Mouse (Mus musculus) urinary bladder, postnatal 10 days (tissue): ENCODE data around the gene Zfp867.

ENCODE experiments used
- DNase-seq: peaks from one replicate; pipeline ENCODE4 v3.0.0; 2022; ENCODE audit warnings: low spot score

Gene Zfp867

DNA sequence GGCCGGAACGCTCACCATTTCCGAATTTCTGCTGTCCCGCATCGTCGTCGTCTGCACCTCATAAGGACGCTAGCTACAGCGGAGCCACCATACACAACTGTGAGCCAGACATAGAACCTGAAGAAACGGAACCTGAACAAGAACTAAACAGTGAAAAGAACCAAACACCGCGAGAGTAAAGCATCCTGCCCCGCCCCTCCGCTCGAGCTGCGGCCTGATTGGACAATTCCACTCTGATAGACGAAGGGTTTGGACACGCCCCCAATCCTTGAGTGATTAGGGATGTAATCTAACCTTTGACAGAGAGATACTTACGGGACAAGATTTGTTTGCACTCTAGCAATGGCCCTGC lies at the start of gene Zfp867:
Zfp867 (minus strand) TSS at position 149 of the 352 bp plus-strand sequence.
- DNase-seq = peak; percentile 52

DNA sequence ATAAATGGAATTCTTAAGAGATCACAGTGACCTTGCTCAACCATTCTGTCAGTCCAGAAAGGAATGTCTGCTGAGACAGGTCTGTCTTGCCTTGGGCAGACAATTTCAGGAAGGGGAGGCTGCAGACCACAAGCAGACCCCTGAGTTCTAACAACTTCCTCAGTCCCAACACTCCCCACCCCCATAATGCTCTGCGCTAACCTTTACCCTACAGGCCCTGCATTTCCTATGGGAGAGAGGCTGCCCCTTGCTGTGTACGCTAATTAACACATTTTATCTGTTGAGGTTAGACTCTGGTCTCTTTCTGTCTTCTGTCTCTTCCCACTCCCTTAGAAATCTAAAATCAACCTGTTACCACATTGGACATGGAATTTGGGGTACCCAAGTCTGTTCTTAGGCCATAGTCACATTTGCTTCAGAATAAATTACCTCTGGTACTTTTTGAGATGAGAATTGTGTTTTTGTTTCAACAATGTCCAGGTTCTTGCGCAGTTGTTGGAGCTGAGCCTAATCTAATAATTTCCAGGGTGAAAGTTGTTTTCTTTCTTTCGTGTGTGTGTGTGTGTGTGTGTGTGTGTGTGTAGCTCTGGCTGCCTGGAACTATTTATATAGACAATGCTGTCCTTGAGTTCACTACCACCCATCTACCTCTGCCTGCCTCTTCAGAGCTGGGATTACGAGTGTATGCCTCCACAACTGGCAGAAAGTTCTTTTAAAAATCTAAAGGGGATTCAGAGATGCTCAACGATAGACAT lies 47.6 kb upstream of the Zfp867 start:
- no peak for DNase-seq

DNA sequence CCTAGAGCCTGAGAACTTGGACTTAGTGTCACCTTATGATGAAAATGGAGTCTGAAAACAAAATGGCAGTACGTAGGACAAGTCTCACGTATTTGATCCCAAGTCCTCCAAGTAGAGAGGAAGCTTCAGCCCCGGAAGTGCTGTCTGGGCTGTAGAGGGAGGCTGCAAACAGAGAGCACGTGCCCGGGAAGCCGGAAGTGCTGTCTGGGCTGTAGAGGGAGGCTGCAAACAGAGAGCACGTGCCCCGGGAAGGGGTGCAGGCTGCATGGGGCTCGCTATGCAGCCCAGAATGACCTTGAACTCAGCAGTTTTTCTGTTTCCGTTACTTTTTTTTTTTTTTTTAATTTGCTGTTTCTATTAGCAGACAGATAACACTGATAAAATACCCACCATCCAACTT lies 46.0 kb upstream of the Zfp867 start:
- no peak for DNase-seq

DNA sequence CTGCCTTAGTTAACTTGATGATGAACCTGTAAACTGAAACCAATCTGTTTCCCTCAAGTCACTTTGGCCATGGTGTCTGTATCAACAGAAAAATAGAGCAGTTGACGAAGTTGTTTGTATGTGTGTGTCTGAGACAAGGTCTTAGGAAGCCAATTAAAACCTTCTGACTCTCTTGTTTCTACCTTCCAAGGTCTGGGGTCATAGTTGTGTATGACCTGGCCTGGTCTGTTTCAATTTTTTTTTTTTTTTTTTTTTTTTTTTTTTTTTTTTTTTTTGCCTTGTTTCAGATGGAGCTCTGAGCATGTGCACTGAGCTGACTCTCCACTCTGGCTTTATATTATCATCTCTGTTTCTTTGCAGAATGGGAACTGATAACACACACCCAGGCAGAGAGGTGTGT lies 45.2 kb upstream of the Zfp867 start:
- DNase-seq = no peak

DNA sequence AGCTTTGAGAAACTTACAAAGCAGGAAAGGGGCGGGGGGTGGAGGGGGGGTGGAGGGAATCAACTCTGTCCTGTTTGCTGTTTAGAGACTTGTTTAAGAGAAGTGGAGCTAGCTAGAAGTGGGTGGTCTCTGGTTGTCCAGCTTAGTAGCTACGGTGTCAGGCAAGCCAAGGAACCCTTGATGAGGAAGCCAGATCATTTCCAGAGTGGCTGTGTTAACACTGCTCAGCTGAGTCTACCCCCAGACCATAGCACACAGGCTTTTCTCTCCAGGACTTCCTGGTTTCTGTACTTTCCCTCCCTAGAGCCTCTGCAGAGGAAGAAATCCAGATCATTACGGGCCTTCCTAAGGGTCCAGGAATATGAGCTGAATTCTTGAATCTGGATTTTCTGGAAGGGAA lies 42.5 kb upstream of the Zfp867 start:
- DNase-seq = no peak

DNA sequence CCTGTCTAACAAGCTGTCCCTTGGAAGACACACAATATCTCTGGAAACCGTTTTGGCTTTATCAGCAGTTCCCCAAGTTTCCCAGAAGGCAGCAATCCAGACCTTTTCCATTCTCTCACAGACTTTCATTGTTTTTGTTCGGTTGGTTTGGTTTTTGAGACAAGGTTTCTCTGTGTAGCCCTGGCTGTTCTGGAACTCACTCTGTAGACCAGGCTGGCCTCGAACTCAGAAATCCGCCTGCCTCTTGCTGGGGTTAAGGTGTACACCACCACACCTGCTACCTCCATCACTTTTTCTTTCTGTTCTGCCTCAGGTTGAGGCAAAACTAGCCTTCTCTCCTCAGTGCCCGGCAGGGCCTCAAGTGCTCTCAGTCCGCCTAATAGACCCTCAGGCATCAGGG lies 42.1 kb upstream of the Zfp867 start:
- DNase-seq = no peak

DNA sequence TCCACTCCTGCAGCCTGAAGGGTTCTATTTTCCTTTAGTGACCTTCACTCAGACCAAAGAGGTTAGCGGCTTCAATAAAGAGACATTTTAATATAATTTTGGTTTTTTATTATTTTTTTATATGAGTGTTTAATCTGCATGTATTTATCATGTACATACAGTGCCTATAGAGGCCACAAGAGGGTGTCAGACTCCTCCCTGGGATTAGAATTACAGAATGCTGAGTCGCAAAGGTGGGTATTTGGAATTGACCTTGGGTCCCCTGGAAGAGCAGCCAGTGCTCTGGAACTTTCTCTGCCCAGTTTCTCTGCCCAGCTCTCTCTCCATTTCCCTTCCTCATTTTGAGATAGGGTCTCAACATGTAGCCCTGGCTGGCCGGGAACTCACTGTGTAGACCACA lies 41.3 kb upstream of the Zfp867 start:
- no peak for DNase-seq

DNA sequence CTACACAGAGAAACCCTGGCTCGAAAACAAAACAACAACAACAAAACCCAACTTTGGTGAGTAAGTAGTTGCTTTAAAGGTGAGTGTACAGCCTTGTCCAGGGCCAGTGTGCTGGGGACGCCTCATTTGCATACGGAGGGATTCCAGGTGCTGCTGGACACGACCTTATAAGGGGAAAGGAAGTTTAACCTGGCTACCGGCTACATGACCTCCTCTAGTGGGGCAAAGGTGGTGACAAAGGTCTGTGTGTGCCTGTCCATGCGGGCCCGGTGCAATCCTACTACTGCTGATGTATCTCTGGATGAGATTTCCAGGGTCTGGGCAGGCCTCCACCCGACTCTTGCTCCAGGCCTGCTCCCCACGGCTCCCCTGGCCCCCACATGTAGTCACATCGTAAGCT lies 40.5 kb upstream of the Zfp867 start:
- no peak for DNase-seq

DNA sequence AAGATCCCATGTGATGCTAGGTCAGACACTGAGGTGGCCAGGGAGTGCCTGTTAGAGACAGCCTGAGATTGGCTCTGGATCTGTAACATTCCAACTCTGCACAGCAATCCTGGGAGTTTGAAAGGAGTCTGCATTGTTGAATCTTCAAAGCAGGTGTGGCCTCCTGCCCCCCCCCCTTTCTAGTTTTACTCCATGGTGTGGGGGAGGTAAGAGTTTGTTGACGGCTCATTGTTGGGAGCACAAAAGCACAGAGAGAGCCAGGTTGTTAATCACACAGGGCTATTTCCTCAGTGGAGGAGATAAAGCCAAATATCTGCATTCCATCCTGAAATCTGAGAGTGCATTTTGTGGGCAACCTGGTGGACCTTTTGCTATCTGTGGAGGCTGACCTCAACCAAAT lies 39.3 kb upstream of the Zfp867 start:
- no peak for DNase-seq

DNA sequence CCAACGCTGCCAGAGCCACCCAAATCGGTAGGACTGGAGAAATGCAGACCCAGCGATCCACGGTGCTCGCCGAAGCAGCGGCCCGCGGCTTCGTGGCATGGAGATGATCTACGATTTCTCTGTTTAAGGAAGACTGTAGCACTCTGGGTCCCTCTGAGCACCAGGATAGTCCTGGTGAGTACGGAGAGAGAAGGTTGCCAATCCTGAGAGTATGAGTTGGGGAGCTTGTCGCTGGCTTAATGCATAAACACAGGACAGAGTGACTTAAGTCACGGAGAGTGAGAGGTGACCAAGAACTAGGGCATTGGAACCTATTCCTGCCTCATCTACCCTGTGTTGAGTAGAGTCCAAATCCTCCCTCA lies 34.4 kb upstream of the Zfp867 start:
- DNase-seq = no peak

DNA sequence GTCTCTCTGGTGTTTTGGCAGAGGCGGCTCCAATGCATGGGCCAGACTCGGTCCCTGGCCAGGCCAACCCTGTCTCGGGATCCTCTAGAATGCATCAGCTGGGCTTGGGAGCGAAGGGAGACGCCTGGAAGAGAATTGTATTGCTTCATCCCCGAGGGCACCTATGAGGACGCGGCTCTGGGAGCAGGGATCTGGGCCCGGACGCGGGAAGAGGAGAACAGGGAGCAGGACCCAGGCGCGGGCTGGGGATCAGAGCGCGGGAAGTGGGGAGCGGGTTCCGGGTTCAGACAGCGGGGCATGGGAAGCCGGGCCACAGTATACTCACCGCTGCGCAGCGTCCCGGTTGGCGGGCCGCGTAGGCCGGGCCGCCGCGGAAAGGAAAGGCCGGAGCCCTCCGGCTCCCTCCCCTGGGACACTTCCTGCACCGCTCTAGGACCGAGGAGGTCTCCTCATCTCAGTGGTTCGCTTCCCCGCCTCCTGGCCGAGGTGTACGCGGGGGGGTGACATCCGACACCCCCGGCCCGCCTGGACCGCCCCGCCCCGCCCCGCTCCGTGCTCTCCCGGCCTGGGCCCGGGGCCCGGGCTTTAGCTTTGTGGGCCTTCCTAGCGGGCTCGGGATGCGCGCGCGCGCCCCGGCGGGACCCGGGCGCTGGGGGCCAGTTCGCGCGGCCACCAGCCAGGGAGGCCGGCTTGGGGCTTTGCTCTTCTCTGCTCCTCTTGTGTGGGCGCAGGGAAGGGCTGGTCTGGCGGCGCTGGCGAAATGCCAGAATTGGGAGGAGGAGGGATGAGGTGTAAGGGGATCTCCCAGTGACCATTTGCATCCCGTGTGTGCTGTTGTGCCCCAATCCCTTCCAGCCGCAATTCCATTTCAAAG lies 33.8 kb upstream of the Zfp867 start:
- peak; percentile 72 for DNase-seq

DNA sequence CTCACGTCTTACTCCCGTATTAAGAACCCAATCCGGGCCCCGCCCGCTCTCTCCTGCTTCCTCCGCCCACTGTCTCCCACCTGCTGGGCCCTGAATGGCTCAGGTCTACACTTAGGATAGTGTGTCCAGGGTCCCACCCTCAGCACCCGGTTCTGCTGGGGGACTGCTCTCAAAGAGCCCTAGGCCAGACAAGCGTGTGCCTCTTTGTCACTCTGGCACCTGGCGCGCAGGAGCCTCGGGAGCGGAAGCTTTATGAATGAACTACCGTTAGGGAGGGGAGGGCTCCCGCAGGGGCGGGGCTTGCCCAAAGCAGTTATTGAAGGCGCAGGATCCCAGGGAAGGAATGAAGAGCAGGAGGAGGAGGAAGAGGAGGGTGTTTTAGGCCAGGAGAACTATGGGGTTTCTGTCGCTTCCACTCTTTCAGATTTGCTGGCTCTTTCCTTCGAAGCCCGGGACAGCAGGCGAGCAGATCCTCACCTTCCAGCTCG lies 33.1 kb upstream of the Zfp867 start:
- no peak for DNase-seq

DNA sequence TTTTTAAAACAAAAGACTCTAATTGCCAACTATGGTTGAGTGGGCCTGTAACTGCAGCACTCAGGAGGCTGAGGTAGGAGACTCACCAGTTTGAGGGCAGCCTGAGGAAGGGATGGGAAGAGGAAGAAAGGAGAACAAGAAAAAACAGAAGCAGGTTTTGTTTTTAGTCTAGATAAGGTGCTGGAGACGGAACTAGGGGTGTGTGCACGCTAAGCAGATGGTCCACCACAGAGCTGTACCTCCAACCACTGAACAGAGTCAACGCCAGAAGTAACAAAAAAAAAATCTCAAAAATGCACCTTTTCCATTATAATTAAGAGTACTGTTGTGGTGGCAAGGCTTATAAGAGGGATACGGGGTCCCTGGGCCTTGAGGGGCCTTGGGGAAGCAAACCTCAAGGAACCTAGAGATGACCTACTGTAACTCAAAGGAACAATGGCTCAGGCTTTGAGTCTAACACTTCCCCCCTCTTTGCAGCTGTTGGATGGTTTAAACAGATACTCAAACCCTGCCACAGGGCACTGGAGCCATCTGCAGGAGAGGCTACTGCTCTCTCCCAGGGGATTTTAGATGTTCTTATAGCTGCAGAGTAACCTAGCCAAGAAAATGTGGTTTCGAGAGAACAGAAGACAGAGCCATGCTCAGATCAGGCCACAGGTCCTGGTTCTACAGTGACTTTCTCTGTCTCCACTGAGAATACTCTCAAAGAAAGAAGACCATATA lies 29.9 kb upstream of the Zfp867 start:
- no peak for DNase-seq

DNA sequence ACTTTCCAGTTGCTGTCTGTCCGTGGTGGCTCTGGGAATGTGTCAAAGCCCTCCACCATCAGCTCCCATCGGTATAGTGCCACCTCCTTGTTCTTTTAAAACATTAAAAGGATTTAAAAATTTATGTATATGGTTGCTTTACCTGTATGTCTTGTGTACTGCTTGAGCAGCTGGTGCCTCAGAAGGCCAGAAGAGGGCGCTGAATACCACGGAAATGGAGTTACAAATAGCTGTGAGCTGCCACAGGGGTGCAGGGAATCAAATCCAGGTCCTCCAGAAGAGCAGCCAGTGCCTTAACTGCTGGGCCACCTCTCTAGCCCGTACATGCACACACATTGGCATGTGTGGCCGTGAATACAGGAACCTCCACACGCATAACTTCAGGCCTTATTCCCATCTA lies 25.5 kb upstream of the Zfp867 start:
- no peak for DNase-seq

DNA sequence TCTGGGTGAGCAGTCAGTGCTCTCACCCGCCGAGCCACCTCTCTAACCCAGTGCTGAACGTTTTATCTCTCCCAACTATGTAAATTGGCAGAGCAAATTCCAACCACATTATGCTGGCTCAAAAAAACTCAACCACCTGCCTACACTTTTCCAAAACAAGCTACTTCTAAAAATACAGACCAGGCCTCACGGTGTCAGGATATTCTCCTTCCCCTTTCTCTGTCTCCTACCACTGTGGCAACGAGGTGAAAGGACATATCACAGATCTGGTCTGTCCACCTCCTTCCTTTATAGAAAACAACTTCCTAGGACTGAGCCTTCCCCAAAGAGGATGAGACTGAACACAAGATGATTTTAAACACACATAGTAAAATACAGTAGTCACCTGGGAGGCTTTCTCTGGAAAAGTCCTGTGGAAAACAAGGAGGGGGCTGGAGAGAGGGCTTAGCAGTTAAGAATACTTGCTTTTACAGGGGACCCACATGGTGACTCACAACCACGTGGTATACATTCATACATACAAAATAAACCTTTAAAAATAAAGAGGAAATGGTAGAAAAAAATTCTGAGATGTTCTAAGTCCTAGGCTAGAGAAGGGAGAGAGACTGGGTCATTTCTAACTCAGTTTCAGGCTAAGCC lies 24.5 kb upstream of the Zfp867 start:
- no peak for DNase-seq

DNA sequence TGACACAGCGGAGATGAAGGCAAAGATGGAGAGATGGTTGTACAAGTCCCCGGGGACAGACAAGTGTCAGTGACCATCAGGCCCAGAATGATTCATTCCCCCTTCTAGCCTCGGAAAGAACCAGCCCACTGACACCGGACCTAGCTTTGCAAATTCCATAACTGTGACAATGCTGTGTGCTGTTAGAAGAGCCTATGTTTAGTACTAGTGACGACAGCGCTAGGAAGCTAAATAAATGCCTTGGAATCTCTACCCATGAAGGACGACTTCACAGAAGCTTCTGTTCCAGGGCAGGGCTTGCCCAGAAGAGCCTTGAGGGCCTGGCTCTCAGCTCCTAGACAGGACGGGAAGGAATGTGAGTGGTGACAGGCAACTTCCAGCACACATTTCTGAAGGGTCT lies 13.9 kb upstream of the Zfp867 start:
- no peak for DNase-seq

DNA sequence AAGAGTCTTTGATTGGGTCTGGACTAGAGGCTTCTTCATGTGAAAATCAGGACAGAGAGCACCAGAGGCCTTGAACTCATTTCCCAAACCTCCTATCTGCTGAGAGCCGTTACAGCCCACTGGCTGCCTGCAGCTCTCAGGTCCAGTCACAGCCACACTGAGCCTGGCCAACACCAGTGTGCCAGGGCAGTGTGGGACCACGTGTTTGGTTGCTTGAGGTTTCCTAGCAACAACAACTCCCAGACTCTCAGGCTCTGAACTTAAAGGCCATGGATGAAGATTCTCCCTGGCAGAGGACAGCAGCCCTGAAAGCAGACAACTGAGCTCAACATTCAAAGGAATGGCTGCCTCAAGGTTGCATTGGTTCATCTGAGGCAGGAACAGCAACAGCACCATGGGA lies 13.4 kb upstream of the Zfp867 start:
- no peak for DNase-seq

DNA sequence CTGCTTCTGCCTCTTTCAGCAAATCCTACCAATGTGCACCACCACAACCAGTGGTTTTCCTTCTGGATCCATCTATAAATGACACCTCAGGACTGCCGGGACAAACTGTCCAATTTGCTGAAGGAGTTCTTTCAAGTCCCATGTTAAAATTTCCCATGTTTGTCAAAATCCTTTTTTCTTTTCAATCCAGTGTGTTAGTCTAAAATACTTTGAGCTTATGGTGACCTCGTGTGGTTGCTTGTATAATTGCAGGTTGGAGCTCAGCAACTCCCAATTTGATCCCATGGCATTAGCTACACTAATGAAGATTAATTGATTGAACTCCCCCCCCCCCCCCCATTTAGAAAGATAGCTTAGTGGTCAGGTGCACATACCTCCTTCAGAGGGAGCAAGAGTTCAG lies 10.9 kb upstream of the Zfp867 start:
- DNase-seq = no peak

DNA sequence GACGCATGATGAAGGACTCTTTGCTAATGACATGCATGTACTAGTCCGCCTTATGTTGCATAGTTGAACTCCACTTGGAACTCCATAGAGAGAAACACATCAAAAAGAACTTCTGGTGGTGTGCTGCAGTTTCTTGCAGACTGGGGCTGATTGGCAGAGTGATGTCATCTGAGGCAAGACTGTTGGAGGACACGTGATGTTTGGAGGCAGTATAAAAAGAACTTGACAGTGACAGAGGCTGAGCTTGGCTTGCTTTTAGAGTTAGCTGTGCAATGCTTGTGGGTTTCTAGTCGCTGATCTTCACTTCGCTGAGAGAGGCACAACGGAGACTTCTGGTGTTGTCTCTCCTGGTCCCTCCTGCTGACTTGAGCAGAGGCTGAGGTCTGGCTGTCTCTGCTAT lies 5.0 kb upstream of the Zfp867 start:
- no peak for DNase-seq

DNA sequence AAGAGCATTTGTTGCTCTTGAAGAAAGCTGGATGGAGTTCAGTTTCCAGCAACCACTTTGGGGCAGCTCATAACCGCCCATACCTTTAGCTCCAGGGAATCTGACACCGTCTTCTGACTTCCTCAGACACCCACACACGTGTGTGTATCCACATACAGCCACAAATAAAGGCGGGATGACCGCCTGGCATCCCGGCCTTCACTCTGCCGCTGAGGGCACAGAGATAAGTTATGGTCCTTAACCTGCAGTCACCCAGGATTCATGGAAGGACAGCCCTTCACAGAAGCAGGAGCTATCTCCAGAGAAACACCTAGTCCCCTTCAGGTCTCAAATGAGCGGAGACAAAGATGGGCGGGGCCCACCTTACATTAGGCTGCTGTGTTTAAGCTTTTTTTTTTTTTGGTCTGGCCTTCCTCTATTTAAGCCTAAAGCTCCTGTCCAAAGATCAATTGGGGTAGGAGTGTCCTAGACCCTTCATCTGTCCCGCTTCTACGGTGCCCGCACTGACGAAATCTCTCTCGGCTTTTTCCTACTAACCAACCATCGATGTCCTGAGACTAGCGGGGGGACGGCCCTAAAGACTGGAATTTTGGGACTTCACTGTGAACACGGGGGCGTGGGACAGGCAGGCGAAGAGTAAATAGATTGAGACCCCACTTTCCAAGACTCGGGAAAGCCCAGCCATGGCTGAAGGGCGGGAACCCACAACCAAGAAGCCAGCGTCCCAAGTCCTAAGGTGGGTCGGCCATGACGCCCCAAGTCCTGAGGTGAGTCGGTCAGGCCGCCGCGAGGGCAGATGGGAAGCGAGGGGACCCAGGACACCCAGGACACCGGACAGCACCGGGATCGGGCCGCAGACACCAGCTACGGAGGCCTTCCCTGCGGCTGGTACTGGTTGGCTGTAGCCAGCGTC lies 605 bp downstream of the Zfp867 start:
- DNase-seq = no peak

DNA sequence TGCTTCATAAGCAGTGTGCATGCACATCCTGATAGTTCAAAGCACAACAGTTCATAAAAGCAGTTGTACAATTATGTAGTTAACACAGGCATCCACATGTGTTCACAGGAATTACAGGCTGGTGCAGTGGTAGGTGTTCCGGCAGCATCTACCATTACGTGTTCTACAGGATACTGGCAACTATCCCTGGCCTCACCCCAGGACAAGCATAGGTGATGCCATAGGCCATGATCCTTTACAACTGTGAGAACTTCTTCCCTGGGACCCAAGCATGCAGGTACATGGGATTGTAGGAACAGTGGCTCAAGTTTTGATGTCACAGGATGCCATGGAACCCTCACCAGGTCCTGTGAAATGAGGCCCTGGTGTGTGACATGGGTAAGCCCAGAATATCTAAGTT lies 11.8 kb downstream of the Zfp867 start:
- no peak for DNase-seq
